Mouse (Mus musculus): ENCODE results near the gene Samd8. TPM values are rescaled to one million over a fixed set of nuclear protein-coding genes. Genes with fewer than 3 reads are reported as not detected.
A peak's percentile ranks its signal among the peaks of the same experiment; 100 is the strongest.

Gene Samd8
- total RNA-seq, 2 experiments from 2014 or later, result 88.8 to 94.2 TPM

DNA sequence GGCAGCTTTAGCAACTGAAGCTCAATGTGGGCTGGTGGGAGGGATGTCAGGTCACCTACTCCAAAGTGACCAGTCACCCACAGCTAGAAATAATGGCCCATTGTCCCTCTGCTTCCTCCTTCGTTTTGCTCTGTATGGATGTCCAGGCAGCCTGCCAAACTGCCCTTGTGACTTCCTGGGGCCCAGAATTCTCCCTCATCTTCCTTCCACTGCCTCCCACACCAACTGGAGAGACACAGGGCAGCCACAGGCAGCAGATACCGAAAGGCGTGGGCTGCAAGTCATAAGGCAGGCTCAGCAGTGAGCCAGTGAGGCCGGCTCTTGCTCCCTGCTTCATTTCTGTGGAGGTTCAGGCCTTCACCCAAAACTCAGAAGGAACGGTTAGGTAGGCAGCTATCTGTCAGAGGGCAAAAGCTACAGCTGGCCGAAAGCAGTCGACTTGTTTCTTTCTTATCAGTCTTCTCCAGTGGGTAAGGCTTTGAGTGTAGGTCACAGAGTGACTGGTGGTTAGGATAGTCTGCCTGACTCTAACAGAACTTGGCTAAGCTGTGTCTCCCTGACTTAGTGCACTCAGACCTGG, 72.6 kb downstream of the Samd8 start:
- DNase-seq (ENCODE audit: low spot score in 2 of 2), result peak; percentile 31 to 53

- DNase-seq (ENCODE audit: low spot score in 2 of 2), result no peak
These were observed 73.6 kb downstream of the Samd8 start for GRCm38 (mm10) chr14:21823897-21824296.

GRCm38 (mm10) chr14:21824938-21825337, 74.6 kb downstream of the Samd8 start, which contains the start of gene Vdac2:
Gene Vdac2, plus strand, starts transcription at chr14:21825238.
- no peak for DNase-seq (ENCODE audit: low spot score in 2 of 2)

- no peak for DNase-seq (ENCODE audit: low spot score in 2 of 2)
These were observed 75.6 kb downstream of the Samd8 start for GRCm38 (mm10) chr14:21825786-21826491.

GRCm38 (mm10) chr14:21830876-21831767, 80.8 kb downstream of the Samd8 start:
- peak; percentile 96 to 98 for DNase-seq (ENCODE audit: low spot score in 2 of 2)

DNA sequence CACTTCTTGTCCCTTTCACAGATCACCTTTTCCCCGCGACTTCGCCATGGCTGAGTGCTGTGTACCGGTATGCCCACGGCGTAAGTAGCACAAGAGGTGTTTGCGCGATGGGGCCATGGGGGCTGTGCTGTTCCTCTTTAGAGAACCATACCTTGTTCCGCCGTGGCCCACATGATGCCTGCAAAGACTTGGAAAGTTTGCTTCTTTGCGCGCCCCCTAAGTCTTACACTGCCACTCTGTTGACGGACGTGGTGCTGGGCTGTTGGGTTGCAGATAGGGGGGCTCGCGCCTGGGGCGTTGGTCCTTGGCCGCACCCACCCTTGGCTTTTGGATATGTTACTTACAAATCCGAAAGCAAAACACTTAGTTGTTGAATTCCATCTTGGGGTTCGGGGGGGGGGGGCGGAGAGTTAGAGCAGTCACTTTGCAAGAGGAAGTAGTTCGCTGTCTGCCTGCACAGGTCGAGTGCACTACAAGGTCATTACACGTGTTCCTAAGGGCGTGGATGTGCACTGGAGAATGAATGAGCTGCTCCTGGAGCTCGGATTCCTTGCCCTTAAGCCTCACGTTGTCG, 81.6 kb downstream of the Samd8 start:
- no peak for DNase-seq (ENCODE audit: low spot score in 2 of 2)

- DNase-seq (ENCODE audit: low spot score in 2 of 2), result no peak
These were observed 88.1 kb downstream of the Samd8 start for GRCm38 (mm10) chr14:21838336-21839017.

GRCm38 (mm10) chr14:21841819-21842592, 91.7 kb downstream of the Samd8 start:
- no peak for DNase-seq (ENCODE audit: low spot score in 2 of 2)

GRCm38 (mm10) chr14:21843263-21843662, 92.9 kb downstream of the Samd8 start:
- DNase-seq (ENCODE audit: low spot score in 2 of 2), result peak in 1 of 2 experiments; percentile 29

GRCm38 (mm10) chr14:21846827-21847380, 96.6 kb downstream of the Samd8 start:
- DNase-seq (ENCODE audit: low spot score in 2 of 2), result no peak

DNA sequence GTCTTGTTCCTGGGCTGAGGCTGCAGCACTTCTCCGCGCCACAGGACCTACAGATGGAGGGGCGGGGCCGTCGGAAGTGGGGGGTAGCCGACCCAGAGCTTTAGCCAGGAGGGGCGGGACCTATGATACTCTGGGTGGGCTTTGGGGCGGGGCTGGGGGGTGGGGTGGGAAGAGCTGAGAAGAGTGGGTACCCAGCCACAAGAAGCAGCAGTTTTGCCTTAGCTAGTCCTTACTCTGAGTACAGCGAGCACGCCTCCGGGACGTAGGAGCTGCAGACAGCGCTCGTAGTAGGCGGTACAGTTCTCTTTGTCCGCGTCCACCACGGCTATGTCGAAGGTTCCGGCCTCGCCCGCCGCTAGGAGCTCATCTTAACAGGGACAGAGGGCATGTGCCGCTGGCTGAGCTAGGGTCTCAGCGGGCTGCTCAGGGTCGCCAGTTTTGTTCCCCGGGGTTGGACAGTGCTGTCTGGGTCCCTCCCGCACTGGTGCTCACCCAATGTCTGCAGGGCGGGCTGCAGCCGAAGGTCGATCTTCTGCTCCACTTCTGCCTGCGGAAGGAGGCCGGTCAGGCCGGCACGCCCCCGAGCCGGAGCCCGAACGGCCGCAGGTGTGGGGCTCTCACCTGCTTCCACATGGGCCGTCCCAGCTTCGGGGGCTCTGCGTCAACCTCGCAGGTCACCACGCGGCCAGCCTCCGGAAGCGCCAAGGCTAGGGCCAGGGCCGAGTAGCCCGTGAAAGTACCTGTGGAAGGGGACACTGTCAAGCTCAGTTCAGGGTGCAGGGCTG, 97.2 kb downstream of the Samd8 start:
- DNase-seq (ENCODE audit: low spot score in 2 of 2), result peak; percentile 40 to 62

Other genes starting within 250 kb of the Samd8 start
- gene Dupd1, start 36.0 kb upstream of the Samd8 start, total RNA-seq (2021), result under 1 TPM; 0.33 to 0.48 TPM
- under 1 TPM in 1 of 2 experiments, not detected in 1; 0.64 TPM for gene Dusp13, start 650 bp downstream of the Samd8 start, total RNA-seq (2021)
- 100 to 1,000 TPM; 231 to 233 TPM for gene Vdac2, start 74.7 kb downstream of the Samd8 start, total RNA-seq (2021)
- gene Comtd1, start 98.4 kb downstream of the Samd8 start, total RNA-seq (2021), result 10 to 100 TPM; 32.3 to 34.7 TPM
- gene Zfp503, start 239.1 kb downstream of the Samd8 start, total RNA-seq (2021), result 1 to 10 TPM; 2.9 TPM